Mouse (Mus musculus) spleen, postnatal 36 days (tissue): ENCODE results near the gene Ube2l6.

Experiments
- DNase-seq, 2 experiments: peaks; one replicate each; pipeline ENCODE4 v3.0.0; 2022; ENCODE audit warnings: low spot score in 2 of 2, mixed read lengths in 1 of 2

Gene Ube2l6

GRCm38 (mm10) chr2:84798493-84798921 lies at the start of gene Ube2l6:
Gene Ube2l6, plus strand, starts transcription at chr2:84798828.
- DNase-seq = peak; percentile 81 to 87

GRCm38 (mm10) chr2:84750115-84750514 lies 48.5 kb upstream of the Ube2l6 start:
- DNase-seq = no peak

DNA sequence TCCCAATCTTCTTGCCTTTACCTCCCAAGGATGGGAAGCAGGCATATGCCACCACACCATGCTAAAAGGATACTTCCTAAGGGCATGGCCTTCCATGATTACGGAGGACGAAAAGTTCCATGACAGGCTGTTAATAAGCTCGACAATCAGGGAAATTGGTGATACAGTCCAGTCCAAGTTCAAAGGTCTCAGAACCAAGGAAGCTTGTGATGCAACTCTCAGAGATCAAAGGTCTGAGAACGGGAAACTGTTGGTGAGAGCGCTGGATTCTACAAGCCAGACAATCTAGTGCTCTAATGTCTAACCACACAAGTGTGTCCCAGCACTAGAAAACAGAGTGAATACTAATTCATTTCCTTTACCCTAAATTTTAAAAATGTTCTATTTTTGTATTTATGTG lies 42.4 kb upstream of the Ube2l6 start:
- DNase-seq = no peak

GRCm38 (mm10) chr2:84757026-84757682 lies 41.5 kb upstream of the Ube2l6 start:
- no peak for DNase-seq

GRCm38 (mm10) chr2:84758542-84759127 lies 40.0 kb upstream of the Ube2l6 start:
- DNase-seq = peak; percentile 10 to 31

GRCm38 (mm10) chr2:84760777-84761176 lies 37.9 kb upstream of the Ube2l6 start:
- no peak for DNase-seq

DNA sequence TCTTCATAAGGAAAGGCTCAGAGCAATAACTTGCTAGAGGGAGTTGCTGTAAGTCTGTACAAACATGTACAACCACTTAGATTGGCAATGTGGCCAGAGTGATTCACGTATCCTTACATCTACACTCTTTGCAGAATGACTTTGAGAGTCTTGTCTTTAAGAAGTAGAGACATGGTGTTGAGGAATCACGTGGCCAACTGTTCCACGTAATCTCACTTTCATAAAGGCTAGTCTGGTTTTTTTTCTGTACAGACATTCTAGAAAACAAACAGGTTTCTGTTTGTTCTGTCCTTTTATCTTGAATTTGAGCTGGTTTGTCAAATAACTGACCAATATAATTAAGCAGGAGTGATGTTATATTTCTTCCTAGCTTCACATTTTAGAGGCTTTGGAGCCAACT lies 37.3 kb upstream of the Ube2l6 start:
- no peak for DNase-seq

GRCm38 (mm10) chr2:84761840-84762239 lies 36.8 kb upstream of the Ube2l6 start:
- DNase-seq = no peak

GRCm38 (mm10) chr2:84762295-84762694 lies 36.3 kb upstream of the Ube2l6 start:
- no peak for DNase-seq

- DNase-seq = no peak
These were observed 35.8 kb upstream of the Ube2l6 start for GRCm38 (mm10) chr2:84762818-84763217.

GRCm38 (mm10) chr2:84770501-84770900 lies 28.1 kb upstream of the Ube2l6 start:
- DNase-seq = no peak

DNA sequence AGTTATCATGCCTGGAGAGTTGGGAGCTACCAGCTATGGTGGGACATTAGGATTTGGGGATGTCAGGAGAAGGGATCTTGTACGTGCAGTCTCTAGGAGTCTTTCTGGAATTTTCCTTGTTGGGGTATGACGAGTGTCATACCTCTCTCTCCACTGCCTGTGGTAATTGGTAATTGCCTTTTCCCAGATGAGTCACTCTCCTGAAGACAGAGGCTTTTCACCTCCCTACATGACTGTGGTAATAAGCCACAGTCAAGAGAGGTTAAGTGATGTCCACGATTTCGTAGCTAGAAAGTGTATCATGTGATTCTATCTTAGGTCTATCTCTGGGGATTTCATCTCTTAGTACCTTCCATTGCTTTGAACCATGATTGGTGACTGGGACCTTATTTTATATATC lies 26.2 kb upstream of the Ube2l6 start:
- no peak for DNase-seq

GRCm38 (mm10) chr2:84773195-84773594 lies 25.4 kb upstream of the Ube2l6 start:
- DNase-seq = no peak

GRCm38 (mm10) chr2:84774751-84775150 lies 23.9 kb upstream of the Ube2l6 start:
- DNase-seq = peak; percentile 7 to 31

- no peak for DNase-seq
These were observed 23.4 kb upstream of the Ube2l6 start, which contains the start of gene Serping1 for GRCm38 (mm10) chr2:84775241-84775640. Gene Serping1, minus strand, starts transcription at chr2:84775444.

- DNase-seq = no peak
These were observed 23.0 kb upstream of the Ube2l6 start for GRCm38 (mm10) chr2:84775665-84776064.

- DNase-seq = no peak
These were observed 20.9 kb upstream of the Ube2l6 start for GRCm38 (mm10) chr2:84777706-84778105.

DNA sequence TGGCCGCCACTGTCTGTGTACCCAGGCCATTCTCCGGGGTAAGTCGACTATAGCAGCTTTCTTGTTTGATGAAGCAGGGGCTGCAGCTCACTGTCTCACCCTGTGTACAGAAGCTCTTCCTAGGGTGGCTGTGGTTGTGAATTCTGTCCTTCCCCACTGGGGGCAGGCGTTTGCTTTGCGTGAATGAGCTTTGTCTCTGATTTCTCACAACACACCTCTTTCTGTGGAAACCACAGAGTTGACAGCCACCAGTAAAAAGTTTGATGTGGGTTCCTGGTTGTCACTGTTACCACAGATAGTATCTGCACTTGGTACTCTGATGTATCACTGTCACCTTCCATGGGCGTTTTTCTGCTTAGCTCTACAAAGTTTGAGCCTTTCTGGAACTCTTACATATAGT lies 19.4 kb upstream of the Ube2l6 start:
- DNase-seq = peak in 1 of 2 experiments; percentile 7

DNA sequence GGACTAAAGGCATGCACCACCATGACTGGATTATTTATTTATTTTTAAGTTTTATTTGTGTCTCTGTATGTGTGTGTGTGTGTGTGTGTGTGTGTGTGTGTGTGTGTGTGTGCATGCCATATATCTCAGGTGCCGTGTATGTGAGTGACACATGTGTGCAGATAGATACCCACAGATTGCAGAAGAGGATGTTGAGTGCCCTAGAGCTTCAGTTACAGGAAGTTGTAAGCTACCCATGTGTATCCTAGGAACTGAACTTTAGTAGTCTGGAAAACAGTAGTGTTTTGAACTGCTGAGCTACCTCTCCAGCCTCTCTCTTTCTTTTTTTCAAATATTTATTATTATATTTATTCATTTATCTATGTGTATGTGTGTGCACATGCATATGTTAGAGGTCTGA lies 15.3 kb upstream of the Ube2l6 start:
- DNase-seq = no peak

- no peak for DNase-seq
These were observed 14.6 kb upstream of the Ube2l6 start for GRCm38 (mm10) chr2:84783840-84784566.

DNA sequence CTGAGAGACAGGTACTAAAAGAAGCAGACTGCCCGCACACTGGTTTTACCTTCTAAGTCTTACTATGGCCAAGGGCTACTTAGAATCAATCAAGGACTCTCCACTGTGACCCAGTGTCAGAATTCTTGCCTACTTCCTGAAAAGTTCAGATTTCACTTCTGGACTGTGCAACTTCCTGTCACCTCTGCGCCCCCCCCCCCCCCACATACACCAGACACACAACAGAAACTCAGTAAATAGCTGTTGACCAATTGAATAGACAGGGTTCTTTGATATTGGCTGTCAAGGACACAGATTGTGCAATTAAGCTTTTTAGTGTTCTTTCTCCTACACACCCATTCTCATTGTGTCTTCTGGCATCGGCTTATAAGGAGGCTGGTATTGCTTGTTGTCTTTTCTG lies 10.3 kb upstream of the Ube2l6 start:
- DNase-seq = no peak

- no peak for DNase-seq
These were observed 8.2 kb upstream of the Ube2l6 start for GRCm38 (mm10) chr2:84790418-84790817.

GRCm38 (mm10) chr2:84792516-84792915 lies 6.1 kb upstream of the Ube2l6 start:
- DNase-seq = no peak
